Mouse (Mus musculus) lung, adult 2 months (tissue): ENCODE measurements around the gene Fam155a. TPM values are rescaled to one million over a fixed set of nuclear protein-coding genes. Genes with fewer than 3 reads are reported as not detected.
A peak's percentile ranks its signal among the peaks of the same experiment; 100 is the strongest.

Experiments
- DNase-seq: peaks from one replicate; pipeline ENCODE4 v3.0.0; 2022
- H3K4me1 ChIP-seq: fragments of 200-500 bp; 2 replicates; pipeline ENCODE4 v1.6.1; 2011; ENCODE audit warnings: low read length; ENCODE audit not compliant: control insufficient read depth, insufficient read depth
- H3K4me3 ChIP-seq: fragments of 200-500 bp; replicated peaks from 2 replicates; pipeline ENCODE3; 2011; ENCODE audit warnings: low read depth, mild to moderate bottlenecking, control low read depth, low read length; ENCODE audit errors: extremely low read depth
- CTCF ChIP-seq: fragments of 200-500 bp; IDR thresholded peaks from 2 replicates; pipeline ENCODE4 v1.5.1; 2011; ENCODE audit warnings: mild to moderate bottlenecking, low read length, control low read depth; ENCODE audit not compliant: insufficient read depth
- POLR2A ChIP-seq: fragments of 200-500 bp; IDR thresholded peaks from 2 replicates; pipeline ENCODE4 v1.6.1; 2011; ENCODE audit warnings: low read depth, mild to moderate bottlenecking, control low read depth, low read length, borderline replicate concordance; ENCODE audit errors: extremely low read depth
- WGBS: fragments of 180-500 bp; shearing (Covaris S2); methylation state at CpG from one replicate; pipeline ENCODE4 v1.1.7; 2018; 5-methylcytosine and 5-hydroxymethylcytosine counted together
- polyA plus RNA-seq: library from polyadenylated mRNA; depleted of rRNA; stranded (reverse); fragments of >200 nt; gene quantifications from 2 replicates; pipeline ENCODE4 v1.2.3, GENCODE M21; 2012

Fam155a gene
- polyA plus RNA-seq, 1 experiment = 0.04 TPM

DNA sequence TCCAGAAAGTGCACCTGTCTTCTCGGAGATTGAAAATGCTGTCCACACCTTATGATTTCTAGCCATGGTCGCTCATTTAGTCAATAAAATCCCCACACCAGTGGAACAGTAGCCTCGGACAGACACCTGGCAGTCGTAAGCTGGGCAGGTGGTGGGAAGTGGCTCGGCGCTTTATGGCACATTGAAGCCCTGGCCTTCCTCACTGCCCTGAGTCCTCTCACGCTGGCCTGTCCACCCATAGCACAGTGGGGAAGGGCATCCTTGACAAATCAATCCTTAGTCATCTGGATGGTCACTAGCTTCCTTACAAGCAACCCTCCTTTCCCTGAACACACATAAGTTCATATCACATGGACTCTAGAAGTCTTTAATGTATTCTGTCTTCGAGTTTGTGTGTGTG lies 401.8 kb downstream of the Fam155a start:
- no peak for TF ChIP-seq CTCF
- Histone ChIP-seq H3K4me3 (no peak overlapping the region), H3K4me1 (no peaks in the 10 kb centered on the region)
- DNase-seq = no peak
- WGBS = 82% methylated on average over 8 of the region's 8 CpGs

DNA sequence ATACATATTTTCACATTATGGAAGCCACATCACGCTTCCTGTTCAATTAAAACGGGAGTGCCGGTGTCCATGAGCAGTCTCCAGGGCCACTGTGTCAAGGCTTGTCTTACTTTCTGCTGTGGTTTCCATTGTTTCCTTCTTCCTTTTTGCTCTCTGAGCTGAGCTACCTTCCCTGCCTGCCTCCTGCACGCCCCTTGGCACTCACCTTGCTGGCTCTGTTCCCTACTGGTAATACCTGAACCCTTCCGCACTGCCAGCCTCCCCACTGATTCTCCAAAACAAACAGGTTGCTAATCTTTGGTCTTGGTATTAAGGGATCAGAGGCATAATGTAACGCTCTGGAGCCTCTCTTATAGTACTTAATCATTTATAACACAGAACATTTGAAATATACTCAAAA lies 403.2 kb downstream of the Fam155a start:
- H3K4me3 ChIP-seq = no peak overlapping the region
- peak; percentile 8 for DNase-seq
- TF ChIP-seq CTCF (no peak), POLR2A (no peak)
- WGBS = 44% methylated on average over 6 of the region's 6 CpGs
- H3K4me1 ChIP-seq = no peaks in the 10 kb centered on the region

DNA sequence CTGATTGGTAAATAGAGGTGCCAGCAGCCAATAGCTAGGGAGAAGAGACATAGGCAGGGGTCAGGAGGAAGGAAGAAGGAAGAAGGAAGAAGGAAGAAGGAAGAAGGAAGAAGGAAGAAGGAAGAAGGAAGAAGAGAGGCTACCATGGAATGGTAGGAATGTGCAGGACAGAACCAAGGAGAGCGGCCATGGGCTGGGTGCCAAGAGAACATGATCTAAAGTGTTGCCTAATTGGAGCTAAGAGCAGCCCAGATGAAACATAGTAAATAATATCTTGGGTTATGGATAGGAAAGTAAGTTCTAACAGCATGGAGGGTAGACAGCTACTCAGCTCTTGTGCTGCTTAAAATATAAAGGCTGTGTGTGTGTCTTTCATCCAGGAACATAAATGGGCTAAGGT lies 405.6 kb downstream of the Fam155a start:
- WGBS = 60% methylated on average over 1 of the region's 1 CpGs
- Histone ChIP-seq H3K4me3 (no peak overlapping the region), H3K4me1 (no peaks in the 10 kb centered on the region)
- TF ChIP-seq POLR2A = no peak
- TF ChIP-seq CTCF = no peak
- no peak for DNase-seq

DNA sequence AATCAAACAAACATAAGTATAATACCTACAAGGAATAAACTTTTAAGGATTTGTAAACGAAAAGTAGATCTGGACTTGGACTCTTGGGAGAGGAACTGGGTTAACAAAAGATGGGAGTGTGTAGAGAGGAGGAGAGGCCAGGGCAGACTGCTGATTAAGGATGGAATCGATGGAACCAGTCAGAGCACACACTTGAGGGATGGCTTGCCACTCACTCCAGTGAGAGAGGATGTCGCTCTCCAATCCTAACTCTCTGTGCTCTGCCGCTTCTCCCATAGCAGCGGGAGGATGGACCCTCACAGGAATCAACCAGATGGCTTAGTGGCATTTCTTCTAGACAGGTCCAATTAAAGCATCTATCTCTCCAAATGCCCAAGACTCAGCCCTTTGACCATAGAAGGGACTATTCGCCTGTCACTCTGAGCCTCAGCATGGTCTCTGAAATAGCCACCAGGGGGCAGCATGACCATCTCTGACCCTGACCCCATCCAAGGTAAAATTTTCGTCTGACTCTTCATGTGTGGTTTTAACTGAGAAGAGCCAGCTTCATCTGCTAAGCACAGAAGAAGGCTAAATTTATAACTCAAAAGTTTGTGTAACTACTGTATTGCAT lies 422.3 kb downstream of the Fam155a start:
- TF ChIP-seq POLR2A (no peak), CTCF (peak; percentile 63)
- H3K4me3 ChIP-seq = no peak overlapping the region
- peak; percentile 18 for DNase-seq
- H3K4me1 ChIP-seq = no peaks in the 10 kb centered on the region
- WGBS = 52% methylated on average over 7 of the region's 7 CpGs

DNA sequence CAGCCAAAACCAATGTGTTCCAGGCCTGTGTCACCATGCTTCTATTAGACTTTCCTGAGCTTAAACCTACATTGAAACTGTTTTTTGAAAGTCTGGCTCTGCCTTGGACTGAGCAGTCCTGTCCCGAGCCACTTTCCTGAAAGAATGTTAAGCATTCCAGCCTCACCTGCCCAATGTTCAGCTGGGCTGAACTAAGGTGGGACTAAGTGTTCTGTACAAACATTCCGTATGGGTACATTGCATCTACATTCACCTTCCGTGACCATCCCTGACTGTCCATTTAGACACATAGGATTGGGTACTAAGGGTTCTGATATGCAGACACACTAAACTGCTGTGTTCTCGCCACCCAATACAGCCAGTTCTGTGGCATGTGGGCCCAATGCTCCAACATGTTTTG lies 423.8 kb downstream of the Fam155a start:
- 63% methylated on average over 4 of the region's 4 CpGs for WGBS
- TF ChIP-seq CTCF (no peak), POLR2A (no peak)

DNA sequence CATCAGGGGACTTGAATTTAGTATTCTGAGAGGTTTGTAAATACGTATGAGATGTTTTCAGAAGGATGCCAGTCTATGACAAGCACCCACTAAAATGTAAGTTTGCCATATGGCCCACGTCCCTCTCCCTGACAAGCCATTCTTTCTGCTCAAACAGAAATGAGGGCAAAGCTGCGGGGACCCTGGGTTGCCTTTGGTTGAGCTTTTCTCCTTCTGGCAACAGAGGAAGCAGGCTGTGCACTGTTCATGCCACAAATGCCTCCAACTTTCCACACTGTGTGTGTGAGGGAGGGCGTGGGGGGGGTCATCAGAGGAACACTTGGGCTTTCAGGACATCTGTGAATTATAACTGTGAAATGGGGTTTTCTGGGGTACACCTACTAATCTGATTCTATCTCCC lies 426.8 kb downstream of the Fam155a start:
- WGBS = 70% methylated on average over 4 of the region's 4 CpGs
- H3K4me1 ChIP-seq = no peaks in the 10 kb centered on the region
- H3K4me3 ChIP-seq = no peak overlapping the region
- no peak for DNase-seq
- TF ChIP-seq CTCF (no peak), POLR2A (no peak)

More for the DNA sequence above, 423.8 kb downstream of the Fam155a start:
- Histone ChIP-seq H3K4me1 (no peaks in the 10 kb centered on the region), H3K4me3 (no peak overlapping the region)
- DNase-seq = no peak

DNA sequence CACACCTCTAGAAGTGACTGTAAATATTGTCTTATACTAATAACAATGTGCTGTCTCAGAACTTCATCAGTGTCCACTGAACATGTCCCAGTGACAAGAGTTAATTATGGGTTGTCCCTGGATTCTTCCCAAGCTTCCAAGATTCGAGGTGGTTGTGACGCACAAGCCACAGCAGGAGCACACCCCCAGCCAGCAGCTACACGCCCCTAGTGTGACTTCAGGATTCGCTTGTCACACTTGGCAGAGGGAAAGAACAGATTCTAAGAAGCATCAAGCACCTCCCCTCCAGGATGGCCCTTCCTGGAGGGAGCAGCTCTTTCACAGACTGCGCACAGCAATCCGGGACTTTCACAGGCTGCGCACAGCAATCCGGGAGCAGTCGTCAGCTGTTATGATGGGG lies 428.0 kb downstream of the Fam155a start:
- H3K4me1 ChIP-seq = no peaks in the 10 kb centered on the region
- DNase-seq = no peak
- no peak overlapping the region for H3K4me3 ChIP-seq
- TF ChIP-seq POLR2A (no peak), CTCF (no peak)
- 59% methylated on average over 9 of the region's 9 CpGs for WGBS

DNA sequence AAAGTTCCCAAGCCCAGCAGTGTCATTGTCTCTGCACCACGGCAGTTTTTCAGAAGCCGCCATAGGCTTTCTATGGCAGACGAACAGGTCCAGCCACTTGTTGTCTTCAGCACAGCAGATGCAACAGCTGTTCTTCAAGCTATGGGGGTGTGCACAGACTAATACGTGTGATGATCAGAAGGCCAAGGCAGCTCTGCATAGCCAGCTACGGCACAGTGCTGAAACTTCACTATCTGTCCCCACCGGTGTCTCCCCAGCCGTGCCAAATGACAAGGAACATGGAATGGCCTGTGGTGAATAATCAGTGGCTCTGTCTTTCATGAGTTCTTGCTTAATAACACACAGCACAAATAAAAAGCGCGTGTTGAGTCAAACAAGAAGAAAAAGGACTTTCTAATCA lies 428.4 kb downstream of the Fam155a start:
- Histone ChIP-seq H3K4me1 (no peaks in the 10 kb centered on the region), H3K4me3 (no peak overlapping the region)
- no peak for DNase-seq
- 56% methylated on average over 9 of the region's 9 CpGs for WGBS
- TF ChIP-seq POLR2A = no peak
- TF ChIP-seq CTCF = no peak

DNA sequence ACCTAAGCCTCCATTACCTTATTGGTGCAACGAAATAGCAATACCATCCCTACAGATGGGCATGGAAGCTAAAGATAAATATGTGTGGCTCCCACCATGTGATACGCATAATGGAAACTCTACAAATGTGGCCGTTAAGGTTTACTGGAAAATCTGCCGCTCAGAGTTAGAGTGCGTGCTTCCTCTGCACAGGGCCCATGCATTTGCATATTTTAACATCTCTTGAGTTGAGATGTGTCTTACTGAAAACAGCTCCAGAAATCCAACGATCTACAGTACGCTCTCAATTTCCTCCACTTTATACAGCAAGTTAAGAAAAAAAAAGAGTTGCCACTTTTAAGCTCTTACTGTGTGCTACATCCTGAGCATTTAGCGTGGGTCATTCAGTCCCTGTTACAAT lies 433.1 kb downstream of the Fam155a start:
- no peak for TF ChIP-seq CTCF
- no peak for TF ChIP-seq POLR2A
- WGBS = 89% methylated on average over 8 of the region's 8 CpGs
- no peak overlapping the region for H3K4me3 ChIP-seq

DNA sequence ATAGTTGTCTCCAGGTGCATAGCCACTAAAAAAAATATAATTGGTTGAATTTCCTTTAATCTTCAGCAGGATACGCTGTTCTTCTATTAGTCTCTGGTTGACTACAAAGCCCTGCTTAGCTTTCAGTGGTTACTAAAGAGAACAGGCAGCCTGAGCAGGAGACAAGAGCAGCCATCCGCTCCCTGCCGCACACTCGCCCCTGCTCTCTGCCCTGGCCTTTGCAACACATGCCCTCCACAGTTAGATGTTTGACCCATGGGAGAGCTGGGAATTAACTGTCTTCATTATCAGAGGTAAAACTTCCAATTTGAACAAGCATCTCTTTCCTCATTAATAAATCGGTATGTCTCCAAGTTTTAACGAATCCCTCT lies 435.0 kb downstream of the Fam155a start:
- TF ChIP-seq POLR2A = no peak
- no peak for TF ChIP-seq CTCF
- no peaks in the 10 kb centered on the region for H3K4me1 ChIP-seq
- DNase-seq = no peak
- no peak overlapping the region for H3K4me3 ChIP-seq
- 65% methylated on average over 6 of the region's 6 CpGs for WGBS

More for the DNA sequence above, 433.1 kb downstream of the Fam155a start:
- no peaks in the 10 kb centered on the region for H3K4me1 ChIP-seq
- no peak for DNase-seq
